Mouse (Mus musculus): ENCODE measurements around the gene Nfkbiz. TPM values are rescaled to one million over a fixed set of nuclear protein-coding genes. Genes with fewer than 3 reads are reported as not detected.

The Nfkbiz gene
- total RNA-seq, 2 experiments from 2014 or later = 6.1 to 6.5 TPM

- DNase-seq = no peak
Measured at GRCm38 (mm10) chr16:55832040-55832439, 6.7 kb downstream of the Nfkbiz start.

GRCm38 (mm10) chr16:55831451-55831850, 7.2 kb downstream of the Nfkbiz start:
- no peak for DNase-seq

GRCm38 (mm10) chr16:55823398-55824155, 15.1 kb downstream of the Nfkbiz start:
- no peak for DNase-seq

- DNase-seq = no peak
Measured at GRCm38 (mm10) chr16:55822741-55823397, 15.8 kb downstream of the Nfkbiz start.

- peak; percentile 82 for DNase-seq
Measured at GRCm38 (mm10) chr16:55821997-55822740, 16.5 kb downstream of the Nfkbiz start.

- no peak for DNase-seq
Measured at GRCm38 (mm10) chr16:55821571-55821981, 17.1 kb downstream of the Nfkbiz start.

GRCm38 (mm10) chr16:55820916-55821570, 17.7 kb downstream of the Nfkbiz start:
- no peak for DNase-seq

GRCm38 (mm10) chr16:55820161-55820915, 18.4 kb downstream of the Nfkbiz start:
- DNase-seq = no peak

GRCm38 (mm10) chr16:55819186-55819861, 19.4 kb downstream of the Nfkbiz start:
- DNase-seq = no peak

- no peak for DNase-seq
Measured at GRCm38 (mm10) chr16:55817717-55818515, 20.8 kb downstream of the Nfkbiz start.

- no peak for DNase-seq
Measured at GRCm38 (mm10) chr16:55816202-55816941, 22.3 kb downstream of the Nfkbiz start.

- DNase-seq = no peak
Measured at GRCm38 (mm10) chr16:55815466-55815865, 23.2 kb downstream of the Nfkbiz start.

- no peak for DNase-seq
Measured at GRCm38 (mm10) chr16:55814686-55815085, 24.0 kb downstream of the Nfkbiz start.

GRCm38 (mm10) chr16:55813916-55814315, 24.8 kb downstream of the Nfkbiz start:
- no peak for DNase-seq

GRCm38 (mm10) chr16:55811792-55812191, 26.9 kb downstream of the Nfkbiz start:
- DNase-seq = no peak

GRCm38 (mm10) chr16:55809779-55810514, 28.8 kb downstream of the Nfkbiz start:
- DNase-seq = no peak

- DNase-seq = no peak
Measured at GRCm38 (mm10) chr16:55809345-55809744, 29.4 kb downstream of the Nfkbiz start.

- DNase-seq = no peak
Measured at GRCm38 (mm10) chr16:55807505-55807932, 31.2 kb downstream of the Nfkbiz start.

GRCm38 (mm10) chr16:55804799-55805198, 33.9 kb downstream of the Nfkbiz start:
- no peak for DNase-seq
